Mouse (Mus musculus): Measurements from ENCODE around the gene Pdk2. TPM values are rescaled to one million over a fixed set of nuclear protein-coding genes. Genes with fewer than 3 reads are reported as not detected.

Pdk2 gene
- polyA plus RNA-seq, 1 experiment from 2014 or later = 33.7 TPM

GRCm38 (mm10) chr11:95038818-95039655 is 2.1 kb downstream of the Pdk2 start:
- peaks cover 40% of the 10 kb centered on the region for H3K36me3 ChIP-seq
- WGBS = 77% methylated on average over 13 of the region's 13 CpGs
- H3K4me3 ChIP-seq = no peak overlapping the region
- H3K4me2 ChIP-seq = no peak overlapping the region
- ATAC-seq (ENCODE audit: insufficient number of reproducible peaks, insufficient read depth, low FRiP score, low TSS enrichment, low read depth) = no peak
- H3K27ac ChIP-seq = no peak overlapping the region
- H3K27me3 ChIP-seq = no peaks in the 10 kb centered on the region
- H3K9me3 ChIP-seq = no peaks in the 10 kb centered on the region
- H3K4me1 ChIP-seq = peaks cover 16% of the 10 kb centered on the region
- no peak overlapping the region for H3K9ac ChIP-seq

- Histone ChIP-seq H3K4me3 (no peak overlapping the region), H3K4me1 (peaks cover 16% of the 10 kb centered on the region), H3K9ac (0 out of 2 replicates have a peak overlapping the region, but pooled peaks have one; percentile 3), H3K27me3 (no peaks in the 10 kb centered on the region), H3K9me3 (no peaks in the 10 kb centered on the region), H3K36me3 (peaks cover 40% of the 10 kb centered on the region), H3K27ac (no peak overlapping the region), H3K4me2 (no peak overlapping the region)
- no peak for ATAC-seq (ENCODE audit: insufficient number of reproducible peaks, insufficient read depth, low FRiP score, low TSS enrichment, low read depth)
- WGBS = 69% methylated on average over 14 of the region's 14 CpGs
These were observed 2.9 kb downstream of the Pdk2 start for GRCm38 (mm10) chr11:95038156-95038817.

GRCm38 (mm10) chr11:95037306-95037705 is 3.8 kb downstream of the Pdk2 start:
- Histone ChIP-seq H3K4me1 (peaks cover 16% of the 10 kb centered on the region), H3K4me2 (no peak overlapping the region), H3K27me3 (no peaks in the 10 kb centered on the region), H3K9me3 (no peaks in the 10 kb centered on the region), H3K36me3 (peaks cover 40% of the 10 kb centered on the region), H3K4me3 (no peak overlapping the region), H3K27ac (no peak overlapping the region), H3K9ac (no peak overlapping the region)
- 65% methylated on average over 6 of the region's 6 CpGs for WGBS
- no peak for ATAC-seq (ENCODE audit: insufficient number of reproducible peaks, insufficient read depth, low FRiP score, low TSS enrichment, low read depth)

- peaks cover 48% of the 10 kb centered on the region for H3K36me3 ChIP-seq
- H3K9me3 ChIP-seq = no peaks in the 10 kb centered on the region
- H3K9ac ChIP-seq = peak overlapping the region; percentile 51; the same call in 1 of the 2 replicates
- WGBS = 90% methylated on average over 5 of the region's 5 CpGs
- H3K27ac ChIP-seq = no peak overlapping the region
- no peaks in the 10 kb centered on the region for H3K27me3 ChIP-seq
- no peak overlapping the region for H3K4me2 ChIP-seq
- no peak overlapping the region for H3K4me3 ChIP-seq
- H3K4me1 ChIP-seq = peaks cover 10% of the 10 kb centered on the region
- ATAC-seq (ENCODE audit: insufficient number of reproducible peaks, insufficient read depth, low FRiP score, low TSS enrichment, low read depth) = no peak
These were observed 4.6 kb downstream of the Pdk2 start for GRCm38 (mm10) chr11:95036521-95036920.

GRCm38 (mm10) chr11:95034902-95035301 is 6.3 kb downstream of the Pdk2 start:
- H3K4me1 ChIP-seq = peaks cover 2% of the 10 kb centered on the region
- H3K9me3 ChIP-seq = no peaks in the 10 kb centered on the region
- H3K27me3 ChIP-seq = no peaks in the 10 kb centered on the region
- H3K36me3 ChIP-seq = peaks cover 50% of the 10 kb centered on the region
- WGBS = 59% methylated on average over 10 of the region's 10 CpGs
- H3K9ac ChIP-seq = no peak overlapping the region
- no peak overlapping the region for H3K4me2 ChIP-seq
- no peak for ATAC-seq (ENCODE audit: insufficient number of reproducible peaks, insufficient read depth, low FRiP score, low TSS enrichment, low read depth)
- no peak overlapping the region for H3K27ac ChIP-seq
- no peak overlapping the region for H3K4me3 ChIP-seq

- Histone ChIP-seq H3K4me2 (no peak overlapping the region), H3K9ac (no peak overlapping the region), H3K4me3 (no peak overlapping the region), H3K36me3 (peaks cover 57% of the 10 kb centered on the region), H3K27me3 (no peaks in the 10 kb centered on the region), H3K9me3 (no peaks in the 10 kb centered on the region), H3K4me1 (no peaks in the 10 kb centered on the region), H3K27ac (no peak overlapping the region)
- WGBS = 69% methylated on average over 14 of the region's 14 CpGs
- no peak for ATAC-seq (ENCODE audit: insufficient number of reproducible peaks, insufficient read depth, low FRiP score, low TSS enrichment, low read depth)
These were observed 7.5 kb downstream of the Pdk2 start for GRCm38 (mm10) chr11:95033617-95034016.

- Histone ChIP-seq H3K27me3 (no peaks in the 10 kb centered on the region), H3K4me1 (no peaks in the 10 kb centered on the region), H3K27ac (no peak overlapping the region), H3K36me3 (peaks cover 56% of the 10 kb centered on the region), H3K9ac (no peak overlapping the region), H3K4me3 (no peak overlapping the region), H3K9me3 (no peaks in the 10 kb centered on the region), H3K4me2 (no peak overlapping the region)
- no peak for ATAC-seq (ENCODE audit: insufficient number of reproducible peaks, insufficient read depth, low FRiP score, low TSS enrichment, low read depth)
- 32% methylated on average over 6 of the region's 6 CpGs for WGBS
These were observed 8.2 kb downstream of the Pdk2 start for GRCm38 (mm10) chr11:95032945-95033344.

- H3K27me3 ChIP-seq = no peaks in the 10 kb centered on the region
- 43% methylated on average over 13 of the region's 13 CpGs for whole genome bisulfite sequencing
- no peaks in the 10 kb centered on the region for H3K9me3 ChIP-seq
- 0 out of 2 replicates have a peak overlapping the region, but pooled peaks have one; percentile 16 for H3K27ac ChIP-seq
- no peaks in the 10 kb centered on the region for H3K4me1 ChIP-seq
- H3K4me3 ChIP-seq = no peak overlapping the region
- H3K36me3 ChIP-seq = peaks cover 67% of the 10 kb centered on the region
- H3K4me2 ChIP-seq = no peak overlapping the region
- H3K9ac ChIP-seq = no peak overlapping the region
- ATAC-seq (ENCODE audit: insufficient number of reproducible peaks, insufficient read depth, low FRiP score, low TSS enrichment, low read depth) = no peak
These were observed 13.2 kb downstream of the Pdk2 start for GRCm38 (mm10) chr11:95027850-95028470.

GRCm38 (mm10) chr11:95026849-95027248 is 14.3 kb downstream of the Pdk2 start:
- Histone ChIP-seq H3K36me3 (peaks cover 73% of the 10 kb centered on the region), H3K27ac (no peak overlapping the region), H3K4me3 (no peak overlapping the region), H3K9me3 (no peaks in the 10 kb centered on the region), H3K27me3 (no peaks in the 10 kb centered on the region), H3K4me1 (no peaks in the 10 kb centered on the region), H3K9ac (peak overlapping the region; percentile 11; the same call in 1 of the 2 replicates), H3K4me2 (no peak overlapping the region)
- WGBS = 86% methylated on average over 6 of the region's 6 CpGs
- no peak for ATAC-seq (ENCODE audit: insufficient number of reproducible peaks, insufficient read depth, low FRiP score, low TSS enrichment, low read depth)

- Histone ChIP-seq H3K36me3 (peaks cover 77% of the 10 kb centered on the region), H3K4me1 (no peaks in the 10 kb centered on the region), H3K4me3 (no peak overlapping the region), H3K9ac (no peak overlapping the region), H3K27me3 (no peaks in the 10 kb centered on the region), H3K9me3 (no peaks in the 10 kb centered on the region), H3K27ac (no peak overlapping the region), H3K4me2 (no peak overlapping the region)
- no peak for ATAC-seq (ENCODE audit: insufficient number of reproducible peaks, insufficient read depth, low FRiP score, low TSS enrichment, low read depth)
- WGBS = 68% methylated on average over 6 of the region's 6 CpGs
These were observed 15.0 kb downstream of the Pdk2 start for GRCm38 (mm10) chr11:95026090-95026542.

- ATAC-seq (ENCODE audit: insufficient number of reproducible peaks, insufficient read depth, low FRiP score, low TSS enrichment, low read depth) = no peak
- no peak overlapping the region for H3K27ac ChIP-seq
- H3K36me3 ChIP-seq = peaks cover 84% of the 10 kb centered on the region
- no peaks in the 10 kb centered on the region for H3K9me3 ChIP-seq
- 92% methylated on average over 11 of the region's 11 CpGs for WGBS
- H3K9ac ChIP-seq = no peak overlapping the region
- H3K27me3 ChIP-seq = no peaks in the 10 kb centered on the region
- no peaks in the 10 kb centered on the region for H3K4me1 ChIP-seq
- H3K4me2 ChIP-seq = no peak overlapping the region
- no peak overlapping the region for H3K4me3 ChIP-seq
These were observed 15.7 kb downstream of the Pdk2 start for GRCm38 (mm10) chr11:95025227-95026012.

Data from embryonic facial prominence, embryonic 13.5 days (tissue).